Mouse (Mus musculus) Patski (cell line): ENCODE measurements around the gene Serinc2. TPM values are rescaled to one million over a fixed set of nuclear protein-coding genes. Genes with fewer than 3 reads are reported as not detected.
A peak's percentile ranks its signal among the peaks of the same experiment; 100 is the strongest.

Experiments used
- ATAC-seq: fragments of 100-300 bp; one replicate; pipeline ENCODE4 v1.8.0; 2021
- CTCF ChIA-PET: fragments of 350-600 bp; sonication (Branson Sonifier 250); formaldehyde crosslinking; loops from one replicate; lab custom pipeline; 2022; ENCODE audit warnings: inconsistent platforms; lab: Charles Lee
- POLR2A ChIA-PET: fragments of 350-600 bp; sonication (Branson Sonifier 250); formaldehyde crosslinking; loops from one replicate; lab custom pipeline; 2022; ENCODE audit warnings: antibody characterized with exemption, inconsistent platforms; lab: Charles Lee
- DNase-seq: peaks from one replicate; pipeline ENCODE4 v3.0.0-alpha.2; 2011; ENCODE audit warnings: low read depth, low spot score
- H3K27me3 ChIP-seq: fragments of 371-371 bp; one replicate; pipeline ENCODE4 v1.5.1; 2021
- CTCF ChIP-seq: fragments of 100-300 bp; IDR thresholded peaks from one replicate; pipeline ENCODE4 v1.5.1; 2021
- in situ Hi-C: fragments of 300-500 bp; cut with MboI; formaldehyde crosslinking; loops from 3 replicates; pipeline ENCODE4 v1.11.1; 2018; ENCODE audit warnings: low pct_unique_long_range_greater_than_20kb, mixed read lengths
- polyA plus RNA-seq: library from polyadenylated mRNA; unstranded; gene quantifications from one replicate; pipeline ENCODE4 v1.2.3, GENCODE M21; 2021

The Serinc2 gene
- polyA plus RNA-seq, 1 experiment from 2014 or later = 77.5 TPM

GRCm38 (mm10) chr4:130275823-130276105 is 3.2 kb downstream of the Serinc2 start:
- no peaks in the 10 kb centered on the region for H3K27me3 ChIP-seq
- no peak for TF ChIP-seq CTCF
- in situ Hi-C loops = no loop called here
- POLR2A ChIA-PET = no interaction called here
- CTCF ChIA-PET = interaction anchor here (1.8 kb wide), 1 partner anchor 21 kb away, joined by 5 read pairs; no protein-coding TSS in a partner anchor
- no peak for DNase-seq
- ATAC-seq = no peak

- ATAC-seq = no peak
Observed at GRCm38 (mm10) chr4:130275016-130275822, 3.8 kb downstream of the Serinc2 start.

GRCm38 (mm10) chr4:130274346-130275015 is 4.5 kb downstream of the Serinc2 start:
- no peak for DNase-seq
- POLR2A ChIA-PET = no interaction called here
- TF ChIP-seq CTCF = no peak
- in situ Hi-C loops = no loop called here
- ATAC-seq = no peak
- CTCF ChIA-PET = interaction anchor here (1.0 to 1.8 kb wide), 3 partner anchors 9 to 22 kb away, joined by 4 to 5 read pairs (median 4); no protein-coding TSS in a partner anchor
- H3K27me3 ChIP-seq = no peaks in the 10 kb centered on the region

More at GRCm38 (mm10) chr4:130275016-130275822, 3.8 kb downstream of the Serinc2 start:
- ChIA-PET CTCF (interaction anchor here (1.6 to 1.8 kb wide), 2 partner anchors 17 to 22 kb away, joined by 4 to 5 read pairs; no protein-coding TSS in a partner anchor), POLR2A (no interaction called here)
- in situ Hi-C loops = no loop called here
- no peaks in the 10 kb centered on the region for H3K27me3 ChIP-seq
- no peak for TF ChIP-seq CTCF
- no peak for DNase-seq

- POLR2A ChIA-PET = interaction anchor here (0.6 to 1.0 kb wide), 2 partner anchors 44 to 79 kb away, joined by 3 read pairs; no protein-coding TSS in a partner anchor
- ATAC-seq = peak; percentile 63
- CTCF ChIA-PET = interaction anchor here (1.0 to 1.8 kb wide), 3 partner anchors 10 to 23 kb away, joined by 4 to 5 read pairs (median 4); no protein-coding TSS in a partner anchor
- TF ChIP-seq CTCF = no peak
- in situ Hi-C loops = no loop called here
- DNase-seq = peak; percentile 83
- H3K27me3 ChIP-seq = no peaks in the 10 kb centered on the region
Observed at GRCm38 (mm10) chr4:130273698-130274345, 5.2 kb downstream of the Serinc2 start.

- POLR2A ChIA-PET = no interaction called here
- TF ChIP-seq CTCF = no peak
- CTCF ChIA-PET = no interaction called here
- DNase-seq = no peak
- ATAC-seq = no peak
- in situ Hi-C loops = no loop called here
- H3K27me3 ChIP-seq = no peaks in the 10 kb centered on the region
Observed at GRCm38 (mm10) chr4:130270611-130271347, 8.2 kb downstream of the Serinc2 start.

GRCm38 (mm10) chr4:130270089-130270488 is 8.9 kb downstream of the Serinc2 start:
- no peak for ATAC-seq
- in situ Hi-C loops = no loop called here
- POLR2A ChIA-PET = no interaction called here
- CTCF ChIA-PET = interaction anchor here (0.6 kb wide), 1 partner anchor 113 kb away, joined by 3 read pairs; no protein-coding TSS in a partner anchor
- no peaks in the 10 kb centered on the region for H3K27me3 ChIP-seq
- no peak for DNase-seq
- no peak for TF ChIP-seq CTCF

GRCm38 (mm10) chr4:130268736-130269135 is 10.3 kb downstream of the Serinc2 start:
- CTCF ChIA-PET = no interaction called here
- in situ Hi-C loops = no loop called here
- no peak for TF ChIP-seq CTCF
- POLR2A ChIA-PET = interaction anchor here (0.5 kb wide), 1 partner anchor 36 kb away, joined by 3 read pairs; no protein-coding TSS in a partner anchor
- ATAC-seq (no peak), DNase-seq (no peak)
- no peaks in the 10 kb centered on the region for H3K27me3 ChIP-seq

- DNase-seq (no peak), ATAC-seq (no peak)
- TF ChIP-seq CTCF = no peak
- in situ Hi-C loops = no loop called here
- ChIA-PET POLR2A (no interaction called here), CTCF (interaction anchor here (1.4 kb wide), 1 partner anchor 25 kb away, joined by 3 read pairs; no protein-coding TSS in a partner anchor)
- no peaks in the 10 kb centered on the region for H3K27me3 ChIP-seq
Observed at GRCm38 (mm10) chr4:130267069-130267468, 11.9 kb downstream of the Serinc2 start.

- ATAC-seq (no peak), DNase-seq (no peak)
- ChIA-PET POLR2A (interaction anchor here (0.6 kb wide), 2 partner anchors 11 to 962 kb away, joined by 3 read pairs; no protein-coding TSS in a partner anchor), CTCF (interaction anchor here (1.4 kb wide), 1 partner anchor 26 kb away, joined by 3 read pairs; no protein-coding TSS in a partner anchor)
- no peak for TF ChIP-seq CTCF
- H3K27me3 ChIP-seq = no peaks in the 10 kb centered on the region
- in situ Hi-C loops = no loop called here
Observed at GRCm38 (mm10) chr4:130266601-130267000, 12.4 kb downstream of the Serinc2 start.
